In the genomic region with DNA sequence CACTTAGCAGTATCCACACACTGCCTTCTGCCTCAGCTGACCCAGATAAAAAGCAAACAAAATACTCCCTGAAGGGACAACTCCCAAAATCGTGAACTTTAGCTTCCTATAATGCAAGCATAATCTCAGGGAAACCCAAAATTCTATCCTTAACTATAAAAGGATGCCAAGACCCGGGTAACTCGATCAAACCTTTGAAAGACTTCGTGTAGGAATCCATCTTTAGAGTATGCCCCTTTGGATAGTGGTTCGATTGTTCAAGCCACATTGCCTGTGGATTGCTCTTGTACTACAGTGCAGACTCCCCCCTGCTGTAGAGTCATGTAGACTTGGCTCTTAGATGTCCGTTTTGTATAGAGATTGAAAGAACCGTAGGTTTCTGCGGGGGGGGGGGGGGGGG, we compare ENCODE assay signal across 9 mouse cellular contexts. TPM values are rescaled to one million over a fixed set of nuclear protein-coding genes. Genes with fewer than 3 reads are reported as not detected.
DNase-seq lines count a peak whose midpoint lies in the region; ATAC-seq and TF ChIP-seq lines count a peak whose summit lies in the region.
"Had no signal": no experiment of that assay in that cellular context is flagged by ENCODE, and none has a peak within 500 bp of the region (broad histone marks: within the 10 kb centered on the region; RNA-seq: fewer than 3 reads in every experiment).

No protein-coding gene starts in this region.

- no peaks in the 10 kb centered on the region for H3K9me3 ChIP-seq in stomach, embryonic 14.5 days (ENCODE audit: control insufficient read depth, low read depth, low read length)
- no peaks in the 10 kb centered on the region for H3K9me3 ChIP-seq in stomach, postnatal 0 days (ENCODE audit: control insufficient read depth, low read length)
- H3K9me3 ChIP-seq in limb, embryonic 14.5 days (ENCODE audit: control insufficient read depth, low read length) = no peaks in the 10 kb centered on the region
- H3K9me3 ChIP-seq in stomach, embryonic 16.5 days (replicated peaks; ENCODE audit: control insufficient read depth, low read length) = no peaks in the 10 kb centered on the region

- peak overlapping the region; percentile 88 for H3K27ac ChIP-seq in cerebellum, adult 2 months (ENCODE audit: insufficient read depth, low read length)
- no peak overlapping the region for H3K27ac ChIP-seq in stomach, embryonic 14.5 days (ENCODE audit: low read length)
- no peak overlapping the region for H3K27ac ChIP-seq in stomach, postnatal 0 days (replicated peaks)
- H3K27ac ChIP-seq in limb, embryonic 14.5 days (replicated peaks; ENCODE audit: low read depth, low read length) = no peak overlapping the region
- H3K27ac ChIP-seq in stomach, embryonic 16.5 days (ENCODE audit: low read length) = no peak overlapping the region

- H3K9ac ChIP-seq in stomach, embryonic 14.5 days (replicated peaks; ENCODE audit: low read depth, low read length) = no peak overlapping the region
- H3K9ac ChIP-seq in stomach, postnatal 0 days (ENCODE audit: low read length) = no peak overlapping the region
- H3K9ac ChIP-seq in limb, embryonic 14.5 days (ENCODE audit: low read depth, low read length, severe bottlenecking) = no peak overlapping the region
- no peak overlapping the region for H3K9ac ChIP-seq in stomach, embryonic 16.5 days (ENCODE audit: low read length)

- TF ChIP-seq CTCF in cerebellum, adult 2 months (IDR thresholded peaks at IDR 0.05; ENCODE audit: borderline replicate concordance, insufficient read depth, low read depth, low read length) = no peak
- no peak for TF ChIP-seq CTCF in stomach, postnatal 0 days (IDR thresholded peaks at IDR 0.05; ENCODE audit: low read depth)

- H3K4me3 ChIP-seq in cerebellum, adult 2 months (replicated peaks; ENCODE audit: insufficient read depth, low read depth, low read length) = peak overlapping the region; percentile 77
- H3K4me3 ChIP-seq in stomach, embryonic 14.5 days (ENCODE audit: low read depth, low read length) = no peak overlapping the region
- no peak overlapping the region for H3K4me3 ChIP-seq in stomach, postnatal 0 days (ENCODE audit: low read depth, low read length)
- no peak overlapping the region for H3K4me3 ChIP-seq in limb, embryonic 14.5 days (replicated peaks; ENCODE audit: low read length)
- no peak overlapping the region for H3K4me3 ChIP-seq in stomach, embryonic 16.5 days (replicated peaks; ENCODE audit: low read length)

- H3K4me1 ChIP-seq in cerebellum, adult 2 months (ENCODE audit: control insufficient read depth, insufficient read depth, low read length) = peaks cover under 1% of the 10 kb centered on the region; the same call in 1 of the 2 replicates
- 0 out of 2 replicates have a peak, but pooled peaks cover 3% of the 10 kb centered on the region for H3K4me1 ChIP-seq in stomach, embryonic 14.5 days (ENCODE audit: control insufficient read depth, insufficient read depth, low read length)
- H3K4me1 ChIP-seq in stomach, postnatal 0 days (replicated peaks; ENCODE audit: control insufficient read depth, insufficient read depth) = no peaks in the 10 kb centered on the region
- peaks cover 16% of the 10 kb centered on the region for H3K4me1 ChIP-seq in limb, embryonic 14.5 days (ENCODE audit: control insufficient read depth, insufficient read depth, low read length)
- H3K4me1 ChIP-seq in stomach, embryonic 16.5 days (ENCODE audit: control insufficient read depth, insufficient read depth, low read length) = no peaks in the 10 kb centered on the region; the same call in 1 of the 2 replicates

- WGBS in cerebellum, adult 2 months = 3% methylated on average over 8 of the region's 8 CpGs
- WGBS in stomach, embryonic 14.5 days = 60% methylated on average over 8 of the region's 8 CpGs
- WGBS in stomach, postnatal 0 days = 59% methylated on average over 8 of the region's 8 CpGs
- WGBS in limb, embryonic 14.5 days = 53% methylated on average over 8 of the region's 8 CpGs
- WGBS in stomach, embryonic 16.5 days = 54% methylated on average over 8 of the region's 8 CpGs

- no peaks in the 10 kb centered on the region for H3K27me3 ChIP-seq in cerebellum, adult 2 months (ENCODE audit: control insufficient read depth, insufficient read depth, low read length)
- H3K27me3 ChIP-seq in stomach, embryonic 14.5 days (ENCODE audit: control insufficient read depth, insufficient read depth, low read length) = 0 out of 2 replicates have a peak, but pooled peaks cover 4% of the 10 kb centered on the region
- peaks cover 3% of the 10 kb centered on the region; the same call in 1 of the 2 replicates for H3K27me3 ChIP-seq in stomach, postnatal 0 days (ENCODE audit: control insufficient read depth, insufficient read depth, low read length)
- peaks cover 29% of the 10 kb centered on the region for H3K27me3 ChIP-seq in limb, embryonic 14.5 days (ENCODE audit: control insufficient read depth, insufficient read depth, low read length)
- peaks cover 26% of the 10 kb centered on the region for H3K27me3 ChIP-seq in stomach, embryonic 16.5 days (ENCODE audit: control insufficient read depth, insufficient read depth, low read length)

- no peak for ATAC-seq in stomach, embryonic 14.5 days (ENCODE audit: insufficient number of reproducible peaks, insufficient read depth, low FRiP score, low read depth)
- ATAC-seq in stomach, postnatal 0 days (ENCODE audit: low FRiP score, low TSS enrichment) = no peak
- ATAC-seq in limb, embryonic 14.5 days (ENCODE audit: low FRiP score, low read depth) = no peak
- ATAC-seq in stomach, embryonic 16.5 days (ENCODE audit: insufficient read depth, low FRiP score) = no peak; the same call in 1 of the 2 replicates

- no peak for TF ChIP-seq POLR2A in cerebellum, adult 2 months (IDR thresholded peaks at IDR 0.05; ENCODE audit: borderline replicate concordance, insufficient read depth, low read length)
- no peak for TF ChIP-seq POLR2A in limb, embryonic 14.5 days (IDR thresholded peaks at IDR 0.05; ENCODE audit: borderline replicate concordance, extremely low read depth, insufficient read depth, insufficient read length)

- TF ChIP-seq EP300 in stomach, postnatal 0 days (optimal IDR thresholded peaks at IDR 0.05) = no peak

- DNase-seq in cerebellum, adult 2 months = peak in 1 of 2 experiments; percentile 21
- no peak for DNase-seq in cerebellum, adult 18-20 months
- no peak for DNase-seq in stomach, postnatal 0 days (ENCODE audit: low spot score)
- DNase-seq in limb, embryonic 14.5 days (ENCODE audit: low spot score) = no peak
- DNase-seq in gastrocnemius, postnatal 14 days = no peak
- no peak for DNase-seq in layer of hippocampus, postnatal 36 days

- no peaks in the 10 kb centered on the region for H3K36me3 ChIP-seq in stomach, embryonic 14.5 days (ENCODE audit: control insufficient read depth, insufficient read depth, low read length)
- no peaks in the 10 kb centered on the region for H3K36me3 ChIP-seq in stomach, postnatal 0 days (ENCODE audit: control insufficient read depth, insufficient read depth, low read length)
- H3K36me3 ChIP-seq in limb, embryonic 14.5 days (ENCODE audit: control insufficient read depth, insufficient read depth, low read length) = no peaks in the 10 kb centered on the region
- no peaks in the 10 kb centered on the region for H3K36me3 ChIP-seq in stomach, embryonic 16.5 days (ENCODE audit: control insufficient read depth, insufficient read depth, low read length)

- intact Hi-C loops in gastrocnemius, postnatal 14 days (cut with DNase I; ENCODE audit: low total_unique reads) = no loop called here

- peak overlapping the region; percentile 76 for H3K4me2 ChIP-seq in stomach, embryonic 14.5 days (replicated peaks; ENCODE audit: low read depth, low read length)
- no peak overlapping the region for H3K4me2 ChIP-seq in stomach, postnatal 0 days (replicated peaks; ENCODE audit: low read depth)
- H3K4me2 ChIP-seq in limb, embryonic 14.5 days (replicated peaks; ENCODE audit: low read depth, low read length, severe bottlenecking) = peak overlapping the region; percentile 90; the same call in 1 of the 2 replicates
- H3K4me2 ChIP-seq in stomach, embryonic 16.5 days (ENCODE audit: low read depth, low read length) = peak overlapping the region; percentile 61

RNA-seq across cellular contexts. Expression of a gene that starts 0.6 kb away (rescaled TPM):
- polyA plus RNA-seq in cerebellum, adult 2 months (2012; rRNA removed) = 127 and 139 TPM in 2 replicates
- polyA plus RNA-seq in stomach, embryonic 14.5 days (2014; fragmentation: Nextera tagmentation; extraction: Ambion mirVana) = 4.6 and 5.0 TPM in 2 replicates
- polyA plus RNA-seq in stomach, postnatal 0 days (2015; fragmentation: Nextera tagmentation; extraction: Ambion mirVana) = 0.96 and 1.1 TPM in 2 replicates
- polyA plus RNA-seq in limb, embryonic 14.5 days (2012; rRNA removed) = 5.4 and 6.9 TPM in 2 replicates
- polyA plus RNA-seq in limb, embryonic 14.5 days (2014; fragmentation: Nextera tagmentation; extraction: Ambion mirVana) = 5.0 and 6.8 TPM in 2 replicates
- polyA plus RNA-seq in stomach, embryonic 16.5 days (2015; fragmentation: Nextera tagmentation; extraction: Ambion mirVana) = 2.8 and 3.1 TPM in 2 replicates
- under 1 TPM; 0.14 to 0.18 TPM for total RNA-seq in gastrocnemius, postnatal 14 days (2021)
- 100 to 1,000 TPM; 669 to 720 TPM for total RNA-seq in layer of hippocampus, postnatal 36 days (2021)
- total RNA-seq: neutrophil, adult 5-6 weeks had no signal

Comparison
In these comparisons a context has a peak if more than half of its experiments do, and no peak if none do; other contexts are left out.
1. RNA of a gene that starts 0.6 kb away (polyA plus RNA-seq): 127 to 139 TPM in cerebellum, adult 2 months; 5.0 to 6.9 TPM in limb, embryonic 14.5 days, 4.6 to 5.0 TPM in stomach, embryonic 14.5 days, 2.8 to 3.1 TPM in stomach, embryonic 16.5 days and 0.96 to 1.1 TPM in stomach, postnatal 0 days; every median in the first group is over 10 times any median in the second.